25 mouse cellular contexts compared by ENCODE assay signal in genomic region chr2:27556921-27557320, GRCm38 (mm10). TPM values are rescaled to one million over a fixed set of nuclear protein-coding genes. Genes with fewer than 3 reads are reported as not detected.
A peak's percentile ranks its signal among the peaks of the same experiment; 100 is the strongest.
DNase-seq lines count a peak whose midpoint lies in the region; ATAC-seq and TF ChIP-seq lines count a peak whose summit lies in the region.
"Had no signal": no experiment of that assay in that cellular context is flagged by ENCODE, and none has a peak within 500 bp of the region (broad histone marks: within the 10 kb centered on the region; RNA-seq: fewer than 3 reads in every experiment).

No protein-coding gene starts in this region.

- H3K4me3 ChIP-seq in kidney, adult 2 months (ENCODE audit: insufficient read depth, low read depth, low read length): no peak overlapping the region
- H3K4me3 ChIP-seq in kidney, embryonic 14.5 days (ENCODE audit: low read length): no peak overlapping the region
- no peak overlapping the region for H3K4me3 ChIP-seq in embryonic facial prominence, embryonic 10.5 days
- H3K4me3 ChIP-seq: embryonic facial prominence, embryonic 13.5 days; erythroblast, embryonic 14.5 days; forebrain, embryonic 12.5 days; forebrain, embryonic 15.5 days; heart, embryonic 10.5 days; heart, embryonic 13.5 days had no signal

- TF ChIP-seq CTCF in kidney, adult 2 months (conservative IDR thresholded peaks at IDR 0.05; ENCODE audit: insufficient read depth, insufficient read length, low read depth, low read length): no peak

- H3K27me3 ChIP-seq in kidney, adult 2 months (replicated peaks; ENCODE audit: control insufficient read depth, insufficient read depth, low read length): no peaks in the 10 kb centered on the region
- H3K27me3 ChIP-seq in kidney, embryonic 14.5 days (ENCODE audit: control insufficient read depth, insufficient read depth, low read length): no peaks in the 10 kb centered on the region
- H3K27me3 ChIP-seq in embryonic facial prominence, embryonic 10.5 days (replicated peaks; ENCODE audit: low read depth, poor library complexity, severe bottlenecking): no peaks in the 10 kb centered on the region
- H3K27me3 ChIP-seq: embryonic facial prominence, embryonic 13.5 days had no signal

- H3K9me3 ChIP-seq in kidney, embryonic 14.5 days (ENCODE audit: control insufficient read depth, low read length): no peaks in the 10 kb centered on the region
- H3K9me3 ChIP-seq in embryonic facial prominence, embryonic 10.5 days: no peaks in the 10 kb centered on the region
- H3K9me3 ChIP-seq: embryonic facial prominence, embryonic 13.5 days; forebrain, embryonic 12.5 days; forebrain, embryonic 15.5 days; heart, embryonic 10.5 days; heart, embryonic 13.5 days had no signal

- DNase-seq in adrenal gland, adult (ENCODE audit: inconsistent age in 2 of 2, low spot score in 1 of 2): peak; percentile 38 to 69
- no peak for DNase-seq in adrenal gland, adult 18-20 months (ENCODE audit: low spot score in 2 of 2)
- peak; percentile 27 for DNase-seq in kidney, adult 2 months
- DNase-seq in adrenal gland, postnatal 14 days: peak; percentile 38
- no peak for DNase-seq in embryonic facial prominence, embryonic 10.5 days (ENCODE audit: low spot score)
- no peak for DNase-seq in heart, adult 9 months (ENCODE audit: low spot score in 2 of 2)
- DNase-seq: cerebellum, adult 18-20 months; cerebellum, adult 9-10 months; cerebellum, postnatal 14 days; gastrocnemius, postnatal 25 days; heart, adult 18-20 months; heart, postnatal 14 days; heart, postnatal 4 days had no signal

- no peaks in the 10 kb centered on the region for H3K36me3 ChIP-seq in kidney, adult 2 months (ENCODE audit: control insufficient read depth, insufficient read depth, low read length)
- H3K36me3 ChIP-seq in kidney, embryonic 14.5 days (ENCODE audit: control insufficient read depth, insufficient read depth, low read length): no peaks in the 10 kb centered on the region
- H3K36me3 ChIP-seq in embryonic facial prominence, embryonic 10.5 days (replicated peaks): no peaks in the 10 kb centered on the region
- H3K36me3 ChIP-seq: embryonic facial prominence, embryonic 13.5 days; forebrain, embryonic 12.5 days; forebrain, embryonic 15.5 days; heart, embryonic 10.5 days; heart, embryonic 13.5 days had no signal

- no peak for TF ChIP-seq POLR2A in kidney, adult 2 months (IDR thresholded peaks at IDR 0.05; ENCODE audit: low read depth, low read length)

- WGBS in kidney, adult 2 months: 84% methylated on average over 6 of the region's 6 CpGs
- 87% methylated on average over 6 of the region's 6 CpGs for WGBS in kidney, embryonic 14.5 days
- 84% methylated on average over 6 of the region's 6 CpGs for WGBS in embryonic facial prominence, embryonic 10.5 days

- ATAC-seq in kidney, embryonic 14.5 days (ENCODE audit: low FRiP score, low TSS enrichment): no peak
- ATAC-seq: activated CD4-positive, CD25-positive, alpha-beta regulatory T cell, adult 4 months; forebrain, embryonic 15.5 days; hindbrain, postnatal 0 days; inflammation-experienced regulatory T-cells, adult 6 months; intestine, postnatal 0 days had no signal

- no peak overlapping the region for H3K9ac ChIP-seq in kidney, embryonic 14.5 days (ENCODE audit: low read depth, low read length)
- H3K9ac ChIP-seq: embryonic facial prominence, embryonic 13.5 days; forebrain, embryonic 12.5 days; forebrain, embryonic 15.5 days; heart, embryonic 13.5 days; hindbrain, embryonic 14.5 days had no signal

- no peak overlapping the region for H3K27ac ChIP-seq in kidney, adult 2 months (ENCODE audit: insufficient read depth, low read depth, low read length)
- no peak overlapping the region for H3K27ac ChIP-seq in kidney, embryonic 14.5 days (ENCODE audit: low read depth, low read length)
- peak overlapping the region; percentile 3; the same call in 1 of the 2 replicates for H3K27ac ChIP-seq in embryonic facial prominence, embryonic 10.5 days (replicated peaks)
- H3K27ac ChIP-seq: embryonic facial prominence, embryonic 13.5 days; forebrain, embryonic 12.5 days; forebrain, embryonic 15.5 days; heart, embryonic 10.5 days; heart, embryonic 13.5 days; hindbrain, embryonic 14.5 days; hindbrain, postnatal 0 days had no signal

- H3K4me2 ChIP-seq in kidney, embryonic 14.5 days (replicated peaks; ENCODE audit: low read depth, low read length): no peak overlapping the region
- H3K4me2 ChIP-seq: embryonic facial prominence, embryonic 13.5 days; forebrain, embryonic 12.5 days; forebrain, embryonic 15.5 days; heart, embryonic 13.5 days; hindbrain, embryonic 14.5 days had no signal

- H3K4me1 ChIP-seq in kidney, adult 2 months (ENCODE audit: control insufficient read depth, insufficient read depth, low read length): peaks cover 10% of the 10 kb centered on the region; the same call in 1 of the 2 replicates
- H3K4me1 ChIP-seq in kidney, embryonic 14.5 days (ENCODE audit: control insufficient read depth, insufficient read depth, low read length): no peaks in the 10 kb centered on the region
- peaks cover 27% of the 10 kb centered on the region for H3K4me1 ChIP-seq in embryonic facial prominence, embryonic 10.5 days
- H3K4me1 ChIP-seq: forebrain, embryonic 12.5 days; forebrain, embryonic 15.5 days had no signal

RNA-seq across cellular contexts. Expression of gene Wdr5, which starts 42.0 kb away (rescaled TPM):
- total RNA-seq in adrenal gland, adult 18-20 months (2021): 10 to 100 TPM; 29.6 to 33.1 TPM
- 28.7 and 29.7 TPM in 2 replicates for polyA plus RNA-seq in kidney, adult 2 months (2012; rRNA removed)
- 37.1 and 73.5 TPM in 2 replicates for polyA plus RNA-seq in kidney, embryonic 14.5 days (2014; fragmentation: Nextera tagmentation; extraction: Ambion mirVana)
- 32.7 and 39.0 TPM in 2 replicates for total RNA-seq in adrenal gland, postnatal 14 days (2021)
- polyA plus RNA-seq in embryonic facial prominence, embryonic 10.5 days (2016; fragmentation: Nextera tagmentation; extraction: Ambion mirVana): 81.5 and 86.2 TPM in 2 replicates

RNA-seq across cellular contexts. Expression of gene Brd3, which starts 49.5 kb away (rescaled TPM):
- 10 to 100 TPM; 42.0 to 73.4 TPM for total RNA-seq in adrenal gland, adult 18-20 months (2021)
- polyA plus RNA-seq in kidney, adult 2 months (2012; rRNA removed): 16.4 and 16.7 TPM in 2 replicates
- polyA plus RNA-seq in kidney, embryonic 14.5 days (2014; fragmentation: Nextera tagmentation; extraction: Ambion mirVana): 134 and 147 TPM in 2 replicates
- 79.8 and 92.0 TPM in 2 replicates for total RNA-seq in adrenal gland, postnatal 14 days (2021)
- 189 and 195 TPM in 2 replicates for polyA plus RNA-seq in embryonic facial prominence, embryonic 10.5 days (2016; fragmentation: Nextera tagmentation; extraction: Ambion mirVana)

Comparison
In these comparisons a context has a peak if more than half of its experiments do, and no peak if none do; other contexts are left out.
1. DNase-seq: peak in adrenal gland, adult (2 of 2), kidney, adult 2 months (single experiment) and adrenal gland, postnatal 14 days (single experiment); none in adrenal gland, adult 18-20 months (0 of 2), embryonic facial prominence, embryonic 10.5 days (single experiment) and heart, adult 9 months (0 of 2).